Mouse (Mus musculus): ENCODE measurements around the gene Pank2. TPM values are rescaled to one million over a fixed set of nuclear protein-coding genes. Genes with fewer than 3 reads are reported as not detected.

Pank2 gene
- total RNA-seq, 4 experiments from 2014 or later = 63.3 to 71.3 (median 69.9) TPM

- no peak for DNase-seq (ENCODE audit: low spot score in 2 of 2)
These were observed 61.4 kb downstream of the Pank2 start for GRCm38 (mm10) chr2:131323675-131324074.

GRCm38 (mm10) chr2:131326044-131326443 is 63.7 kb downstream of the Pank2 start:
- no peak for DNase-seq (ENCODE audit: low spot score in 2 of 2)

GRCm38 (mm10) chr2:131328981-131329380 is 66.7 kb downstream of the Pank2 start:
- no peak for DNase-seq (ENCODE audit: low spot score in 2 of 2)

GRCm38 (mm10) chr2:131330548-131330947 is 68.3 kb downstream of the Pank2 start:
- no peak for DNase-seq (ENCODE audit: low spot score in 2 of 2)

GRCm38 (mm10) chr2:131337602-131338001 is 75.3 kb downstream of the Pank2 start:
- DNase-seq (ENCODE audit: low spot score in 2 of 2) = no peak

- DNase-seq (ENCODE audit: low spot score in 2 of 2) = no peak
These were observed 82.2 kb downstream of the Pank2 start for GRCm38 (mm10) chr2:131344449-131344848.

GRCm38 (mm10) chr2:131345556-131345955 is 83.3 kb downstream of the Pank2 start:
- DNase-seq (ENCODE audit: low spot score in 2 of 2) = no peak

Small RNA genes within 50 kb of the gene (microRNA-seq; reads per million reads assigned to microRNA genes)
- gene Mir103-2 = 7.3 to 38.7 reads per million in 2 experiments

Other genes with a start within 250 kb of the Pank2 start
- 10 to 100 TPM; 52.6 to 58.6 (median 55.9) TPM for gene Gfra4, start 219.4 kb upstream of the Pank2 start, total RNA-seq (2022)
- 1 to 10 TPM; 7.0 to 9.8 (median 9.0) TPM for gene Adam33, start 198.7 kb upstream of the Pank2 start, total RNA-seq (2022)
- under 1 TPM; 0.46 to 0.65 (median 0.64) TPM for gene Siglec1, start 175.7 kb upstream of the Pank2 start, total RNA-seq (2022)
- 1 to 10 TPM; 5.9 to 8.9 (median 8.3) TPM for gene Hspa12b, start 135.2 kb upstream of the Pank2 start, total RNA-seq (2022)
- not detected for gene Gm11037, start 129.0 kb upstream of the Pank2 start, total RNA-seq (2022)
- gene 1700037H04Rik, start 102.4 kb upstream of the Pank2 start, total RNA-seq (2022) = 10 to 100 TPM; 84.5 to 96.9 (median 92.6) TPM
- gene Cenpb, start 82.4 kb upstream of the Pank2 start, total RNA-seq (2022) = 10 to 100 TPM; 73.8 to 80.9 (median 75.8) TPM
- 10 to 100 TPM; 18.3 to 21.9 (median 19.1) TPM for gene Cdc25b, start 75.5 kb upstream of the Pank2 start, total RNA-seq (2022)
- 1 to 10 TPM; 7.4 to 8.3 (median 8.1) TPM for gene Spef1, start 75.2 kb upstream of the Pank2 start, total RNA-seq (2022)
- 10 to 100 TPM; 23.9 to 28.5 (median 26.2) TPM for gene Ap5s1, start 55.4 kb upstream of the Pank2 start, total RNA-seq (2022)
- gene Mavs, start 28.4 kb upstream of the Pank2 start, total RNA-seq (2022) = 1 to 10 TPM; 6.9 to 8.6 (median 7.3) TPM
- 10 to 100 TPM; 31.3 to 39.5 (median 34.0) TPM for gene Rnf24, start 90.4 kb downstream of the Pank2 start, total RNA-seq (2022)
- 10 to 100 TPM; 48.6 to 64.3 (median 57.9) TPM for gene Smox, start 229.0 kb downstream of the Pank2 start, total RNA-seq (2022)

Data from left cerebral cortex, adult 8-10 months (tissue).